Mouse (Mus musculus): ENCODE results near the gene Ldlr. TPM values are rescaled to one million over a fixed set of nuclear protein-coding genes. Genes with fewer than 3 reads are reported as not detected.
"Not testable (repeated sequence)": the region's sequence is repeated elsewhere in the genome, so short reads cannot be mapped to it uniquely, and the experiment has no call there.

Gene Ldlr
- total and polyA plus RNA-seq, 2 experiments from 2014 or later, result 11.1 to 19.1 TPM

- no peak overlapping the region for H3K27ac ChIP-seq (ENCODE audit: low read depth, low read length)
- H3K4me2 ChIP-seq (ENCODE audit: low read depth), result no peak overlapping the region
- no peak for ATAC-seq
- DNase-seq, result no peak
- no peaks in the 10 kb centered on the region for H3K36me3 ChIP-seq (ENCODE audit: insufficient read depth)
- no peak overlapping the region for H3K4me3 ChIP-seq (ENCODE audit: low read depth, low read length)
- H3K9me3 ChIP-seq (ENCODE audit: low read length), result no peaks in the 10 kb centered on the region
- peaks cover 8% of the 10 kb centered on the region; the same call in 1 of the 2 replicates for H3K4me1 ChIP-seq (ENCODE audit: insufficient read depth)
- H3K27me3 ChIP-seq (ENCODE audit: insufficient read depth, low read length), result no peaks in the 10 kb centered on the region
- 97% methylated on average over 6 of the region's 6 CpGs for WGBS
- H3K9ac ChIP-seq, result no peak overlapping the region
- no peak for TF ChIP-seq CTCF (IDR thresholded peaks at IDR 0.05; ENCODE audit: low read depth)
Observed at GRCm38 (mm10) chr9:21764084-21764999, 41.1 kb downstream of the Ldlr start.

GRCm38 (mm10) chr9:21767896-21768295 lies 44.6 kb downstream of the Ldlr start:
- H3K4me2 ChIP-seq (ENCODE audit: low read depth), result no peak overlapping the region
- peaks cover 4% of the 10 kb centered on the region; the same call in 1 of the 2 replicates for H3K4me1 ChIP-seq (ENCODE audit: insufficient read depth)
- ATAC-seq (no peak), DNase-seq (peak; percentile 14)
- H3K9ac ChIP-seq, result no peak overlapping the region
- no peak for TF ChIP-seq CTCF (IDR thresholded peaks at IDR 0.05; ENCODE audit: low read depth)
- WGBS, result 76% methylated on average over 11 of the region's 11 CpGs
- peak overlapping the region; percentile 29; the same call in 1 of the 2 replicates for H3K27ac ChIP-seq (ENCODE audit: low read depth, low read length)
- H3K4me3 ChIP-seq (ENCODE audit: low read depth, low read length), result no peak overlapping the region
- no peaks in the 10 kb centered on the region for H3K36me3 ChIP-seq (ENCODE audit: insufficient read depth)
- no peaks in the 10 kb centered on the region for H3K27me3 ChIP-seq (ENCODE audit: insufficient read depth, low read length)
- H3K9me3 ChIP-seq (ENCODE audit: low read length), result no peaks in the 10 kb centered on the region

GRCm38 (mm10) chr9:21768511-21769411 lies 45.5 kb downstream of the Ldlr start:
- no peak for TF ChIP-seq CTCF (IDR thresholded peaks at IDR 0.05; ENCODE audit: low read depth)
- peak; percentile 33 for DNase-seq
- 40% methylated on average over 13 of the region's 13 CpGs for WGBS

GRCm38 (mm10) chr9:21769558-21770183 lies 46.4 kb downstream of the Ldlr start:
- ATAC-seq (peak; percentile 2; the same call in 1 of the 2 replicates), DNase-seq (no peak)
- Histone ChIP-seq H3K9ac (no peak overlapping the region), H3K4me3 (ENCODE audit: low read depth, low read length) (no peak overlapping the region), H3K4me2 (ENCODE audit: low read depth) (no peak overlapping the region), H3K27me3 (ENCODE audit: insufficient read depth, low read length) (no peaks in the 10 kb centered on the region), H3K27ac (ENCODE audit: low read depth, low read length) (0 out of 2 replicates have a peak overlapping the region, but pooled peaks have one; percentile 15), H3K36me3 (ENCODE audit: insufficient read depth) (no peaks in the 10 kb centered on the region), H3K4me1 (ENCODE audit: insufficient read depth) (peaks cover 4% of the 10 kb centered on the region; the same call in 1 of the 2 replicates), H3K9me3 (ENCODE audit: low read length) (no peaks in the 10 kb centered on the region)
- no peak for TF ChIP-seq CTCF (IDR thresholded peaks at IDR 0.05; ENCODE audit: low read depth)
- WGBS, result 80% methylated on average over 26 of the region's 26 CpGs

More at GRCm38 (mm10) chr9:21768511-21769411, 45.5 kb downstream of the Ldlr start:
- H3K27me3 ChIP-seq (ENCODE audit: insufficient read depth, low read length), result no peaks in the 10 kb centered on the region
- H3K4me1 ChIP-seq (ENCODE audit: insufficient read depth), result peaks cover 4% of the 10 kb centered on the region; the same call in 1 of the 2 replicates
- H3K9ac ChIP-seq, result 0 out of 2 replicates have a peak overlapping the region, but pooled peaks have one; percentile 10
- no peak overlapping the region for H3K4me2 ChIP-seq (ENCODE audit: low read depth)
- peak overlapping the region; percentile 70 for H3K27ac ChIP-seq (ENCODE audit: low read depth, low read length)
- peak; percentile 61 for ATAC-seq
- H3K36me3 ChIP-seq (ENCODE audit: insufficient read depth), result no peaks in the 10 kb centered on the region
- H3K9me3 ChIP-seq (ENCODE audit: low read length), result no peaks in the 10 kb centered on the region
- no peak overlapping the region for H3K4me3 ChIP-seq (ENCODE audit: low read depth, low read length)

GRCm38 (mm10) chr9:21773396-21773795 lies 50.1 kb downstream of the Ldlr start:
- not testable (repeated sequence) for H3K4me3 ChIP-seq (ENCODE audit: low read depth, low read length); H3K4me2 ChIP-seq (ENCODE audit: low read depth); H3K4me1 ChIP-seq (ENCODE audit: insufficient read depth); H3K9me3 ChIP-seq (ENCODE audit: low read length); H3K36me3 ChIP-seq (ENCODE audit: insufficient read depth); H3K9ac ChIP-seq; DNase-seq; H3K27me3 ChIP-seq (ENCODE audit: insufficient read depth, low read length); H3K27ac ChIP-seq (ENCODE audit: low read depth, low read length); ATAC-seq
- 80% methylated on average over 5 of the region's 5 CpGs for WGBS

- no peak for TF ChIP-seq CTCF (IDR thresholded peaks at IDR 0.05; ENCODE audit: low read depth)
- WGBS, result 92% methylated on average over 16 of the region's 16 CpGs
- Histone ChIP-seq H3K9ac (no peak overlapping the region), H3K27me3 (ENCODE audit: insufficient read depth, low read length) (no peaks in the 10 kb centered on the region), H3K4me2 (ENCODE audit: low read depth) (no peak overlapping the region), H3K4me3 (ENCODE audit: low read depth, low read length) (no peak overlapping the region), H3K9me3 (ENCODE audit: low read length) (no peaks in the 10 kb centered on the region), H3K36me3 (ENCODE audit: insufficient read depth) (no peaks in the 10 kb centered on the region), H3K27ac (ENCODE audit: low read depth, low read length) (no peak overlapping the region), H3K4me1 (ENCODE audit: insufficient read depth) (no peaks in the 10 kb centered on the region)
- no peak for DNase-seq
- no peak for ATAC-seq
Observed at GRCm38 (mm10) chr9:21774353-21774752, 51.1 kb downstream of the Ldlr start.
